Mouse (Mus musculus) kidney, embryonic 14.5 days (tissue): ENCODE data around the gene Slc27a1. TPM values are rescaled to one million over a fixed set of nuclear protein-coding genes. Genes with fewer than 3 reads are reported as not detected.

Source experiments
- ATAC-seq: fragments of 200-750 bp; cut with Nextera tagmentation; 2 replicates; pipeline ENCODE4 v1.8.0; 2017; ENCODE audit warnings: moderate number of reproducible peaks, mild to moderate bottlenecking, moderate TSS enrichment, moderate library complexity; ENCODE audit not compliant: low FRiP score, low TSS enrichment
- H3K27ac ChIP-seq: fragments of 300-500 bp; sonication (generic); 2 replicates; pipeline ENCODE4 v1.5.1; 2014; ENCODE audit warnings: low read depth, mild to moderate bottlenecking, low read length, moderate library complexity, mixed read lengths
- H3K27me3 ChIP-seq: fragments of 300-500 bp; sonication (generic); 2 replicates; pipeline ENCODE4 v1.6.1; 2014; ENCODE audit warnings: mild to moderate bottlenecking, low read length; ENCODE audit not compliant: control insufficient read depth, insufficient read depth
- H3K36me3 ChIP-seq: fragments of 300-500 bp; sonication (generic); 2 replicates; pipeline ENCODE4 v1.6.1; 2014; ENCODE audit warnings: low read length, mixed read lengths; ENCODE audit not compliant: control insufficient read depth, insufficient read depth
- H3K4me1 ChIP-seq: fragments of 300-500 bp; sonication (generic); 2 replicates; pipeline ENCODE4 v1.6.1; 2014; ENCODE audit warnings: low read length, mixed read lengths; ENCODE audit not compliant: control insufficient read depth, insufficient read depth
- H3K4me2 ChIP-seq: fragments of 300-500 bp; sonication (generic); replicated peaks from 2 replicates; pipeline ENCODE4 v1.6.1; 2014; ENCODE audit warnings: low read depth, mild to moderate bottlenecking, low read length
- H3K4me3 ChIP-seq: fragments of 300-500 bp; sonication (generic); 2 replicates; pipeline ENCODE4 v1.5.1; 2014; ENCODE audit warnings: mild to moderate bottlenecking, low read length
- H3K9ac ChIP-seq: fragments of 300-500 bp; sonication (generic); 2 replicates; pipeline ENCODE4 v1.6.1; 2014; ENCODE audit warnings: low read depth, mild to moderate bottlenecking, low read length, moderate library complexity
- H3K9me3 ChIP-seq: fragments of 300-500 bp; sonication (generic); 2 replicates; pipeline ENCODE4 v1.6.1; 2016; ENCODE audit warnings: low read length; ENCODE audit not compliant: control insufficient read depth
- WGBS: fragments of 180-500 bp; shearing (Covaris S2); extraction: QIAGEN DNeasy Blood & Tissue Kit; methylation state at CpG from one replicate; pipeline ENCODE4 v1.1.7; 2014; 5-methylcytosine and 5-hydroxymethylcytosine counted together
- polyA plus RNA-seq: library from polyadenylated mRNA; unstranded; fragments of >200 nt; fragmentation: Nextera tagmentation; extraction: Ambion mirVana; gene quantifications from 2 replicates; pipeline ENCODE4 v1.2.1, GENCODE M21; 2014

Slc27a1 gene
- polyA plus RNA-seq, 1 experiment from 2014 or later, result 30.9 TPM

- Histone ChIP-seq H3K4me1 (peaks cover 11% of the 10 kb centered on the region; the same call in 1 of the 2 replicates), H3K36me3 (no peaks in the 10 kb centered on the region), H3K9ac (no peak overlapping the region), H3K4me2 (no peak overlapping the region), H3K27me3 (peaks cover 52% of the 10 kb centered on the region), H3K27ac (no peak overlapping the region), H3K9me3 (peaks cover 8% of the 10 kb centered on the region), H3K4me3 (no peak overlapping the region)
- WGBS, result 5% methylated on average over 15 of the region's 15 CpGs
- ATAC-seq, result 0 out of 2 replicates have a peak, but pooled peaks have one; percentile 7
These were observed 7.3 kb upstream of the Slc27a1 start for GRCm38 (mm10) chr8:71561401-71561800.

GRCm38 (mm10) chr8:71562751-71563150 is 5.9 kb upstream of the Slc27a1 start:
- peaks cover 52% of the 10 kb centered on the region for H3K27me3 ChIP-seq
- H3K4me3 ChIP-seq, result peak overlapping the region; percentile 20
- 1% methylated on average over 33 of the region's 33 CpGs for WGBS
- H3K27ac ChIP-seq, result no peak overlapping the region
- no peak for ATAC-seq
- peak overlapping the region; percentile 42 for H3K4me2 ChIP-seq
- H3K9ac ChIP-seq, result peak overlapping the region; percentile 34; the same call in 1 of the 2 replicates
- peaks cover 11% of the 10 kb centered on the region; the same call in 1 of the 2 replicates for H3K4me1 ChIP-seq
- H3K36me3 ChIP-seq, result no peaks in the 10 kb centered on the region
- H3K9me3 ChIP-seq, result peaks cover 8% of the 10 kb centered on the region

- Histone ChIP-seq H3K9ac (no peak overlapping the region), H3K4me2 (no peak overlapping the region), H3K27ac (no peak overlapping the region), H3K4me1 (peaks cover 20% of the 10 kb centered on the region; the same call in 1 of the 2 replicates), H3K4me3 (no peak overlapping the region), H3K36me3 (no peaks in the 10 kb centered on the region), H3K27me3 (peaks cover 42% of the 10 kb centered on the region), H3K9me3 (peaks cover 8% of the 10 kb centered on the region)
- ATAC-seq, result no peak
- 92% methylated on average over 4 of the region's 4 CpGs for WGBS
These were observed 4.7 kb upstream of the Slc27a1 start for GRCm38 (mm10) chr8:71563992-71564391.

GRCm38 (mm10) chr8:71566501-71566900 is 2.2 kb upstream of the Slc27a1 start, which contains the start of gene Nxnl1:
Nxnl1 (minus strand) TSS chr8:71566601.
- Histone ChIP-seq H3K4me1 (peaks cover 28% of the 10 kb centered on the region; the same call in 1 of the 2 replicates), H3K9ac (no peak within 1 kb of the TSS), H3K36me3 (no peaks in the 10 kb centered on the region), H3K4me2 (no peak within 1 kb of the TSS), H3K27me3 (peaks cover 18% of the 10 kb centered on the region), H3K4me3 (no peak within 1 kb of the TSS), H3K9me3 (peaks cover 8% of the 10 kb centered on the region), H3K27ac (no peak within 1 kb of the TSS)
- WGBS, result 52% methylated on average over 3 of the region's 3 CpGs
- no peak for ATAC-seq

- peaks cover 8% of the 10 kb centered on the region for H3K9me3 ChIP-seq
- no peak overlapping the region for H3K4me2 ChIP-seq
- H3K4me1 ChIP-seq, result peaks cover 27% of the 10 kb centered on the region; the same call in 1 of the 2 replicates
- WGBS, result 76% methylated on average over 7 of the region's 7 CpGs
- no peaks in the 10 kb centered on the region for H3K36me3 ChIP-seq
- no peak overlapping the region for H3K4me3 ChIP-seq
- peaks cover 9% of the 10 kb centered on the region for H3K27me3 ChIP-seq
- ATAC-seq, result no peak
- no peak overlapping the region for H3K27ac ChIP-seq
- no peak overlapping the region for H3K9ac ChIP-seq
These were observed 1.1 kb upstream of the Slc27a1 start for GRCm38 (mm10) chr8:71567587-71567986.

GRCm38 (mm10) chr8:71568941-71569340 is 259 bp downstream of the Slc27a1 start:
- Histone ChIP-seq H3K27ac (peak overlapping the region; percentile 88), H3K9me3 (peaks cover 7% of the 10 kb centered on the region), H3K27me3 (no peaks in the 10 kb centered on the region), H3K36me3 (no peaks in the 10 kb centered on the region), H3K9ac (peak overlapping the region; percentile 50; the same call in 1 of the 2 replicates), H3K4me2 (peak overlapping the region; percentile 87), H3K4me3 (peak overlapping the region; percentile 67), H3K4me1 (peaks cover 21% of the 10 kb centered on the region; the same call in 1 of the 2 replicates)
- ATAC-seq, result no peak
- 29% methylated on average over 6 of the region's 6 CpGs for WGBS

- Histone ChIP-seq H3K9me3 (peaks cover under 1% of the 10 kb centered on the region; the same call in 1 of the 2 replicates), H3K9ac (peak overlapping the region; percentile 50; the same call in 1 of the 2 replicates), H3K4me2 (peak overlapping the region; percentile 87), H3K36me3 (no peaks in the 10 kb centered on the region), H3K4me1 (peaks cover 21% of the 10 kb centered on the region; the same call in 1 of the 2 replicates), H3K4me3 (peak overlapping the region; percentile 67), H3K27me3 (no peaks in the 10 kb centered on the region), H3K27ac (peak overlapping the region; percentile 88)
- WGBS, result under 1% methylated on average over 51 of the region's 51 CpGs
- ATAC-seq, result peak; percentile 78
These were observed 946 bp downstream of the Slc27a1 start for GRCm38 (mm10) chr8:71569366-71570290.

- Histone ChIP-seq H3K27me3 (no peaks in the 10 kb centered on the region), H3K27ac (peak overlapping the region; percentile 88), H3K4me3 (peak overlapping the region; percentile 67), H3K4me2 (peak overlapping the region; percentile 87), H3K4me1 (peaks cover 21% of the 10 kb centered on the region; the same call in 1 of the 2 replicates), H3K9ac (peak overlapping the region; percentile 72), H3K9me3 (no peaks in the 10 kb centered on the region), H3K36me3 (no peaks in the 10 kb centered on the region)
- WGBS, result under 1% methylated on average over 41 of the region's 41 CpGs
- ATAC-seq, result peak; percentile 89
These were observed 1.7 kb downstream of the Slc27a1 start for GRCm38 (mm10) chr8:71570291-71570954.
